Mouse (Mus musculus): Measurements from ENCODE around the gene Carmil2. TPM values are rescaled to one million over a fixed set of nuclear protein-coding genes. Genes with fewer than 3 reads are reported as not detected.
A peak's percentile ranks its signal among the peaks of the same experiment; 100 is the strongest.

Gene Carmil2
- total RNA-seq, 1 experiment from 2014 or later, result 2.4 TPM

DNA sequence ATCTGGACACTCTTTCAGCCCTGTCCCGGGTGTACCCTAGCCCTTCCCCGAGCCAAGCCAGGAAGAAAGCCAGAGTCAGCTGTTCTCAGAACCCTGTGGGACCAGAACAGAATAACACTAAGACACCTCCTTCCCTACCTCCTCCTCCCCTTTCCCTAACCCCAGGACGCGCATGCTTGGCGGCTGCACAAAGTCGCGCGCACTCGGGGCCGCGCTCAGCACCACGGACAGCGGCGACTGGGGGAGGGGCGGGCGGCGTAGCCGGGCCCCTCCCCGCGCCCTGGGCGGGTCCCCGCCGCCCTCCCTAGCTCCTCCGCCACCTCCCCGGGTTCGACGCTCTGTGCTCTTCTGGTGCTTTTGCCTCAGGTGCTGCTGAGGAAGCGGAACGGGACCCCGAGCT lies 7.6 kb downstream of the Carmil2 start:
- no peak for ATAC-seq (replicated peaks; ENCODE audit: insufficient number of reproducible peaks, low FRiP score, low TSS enrichment, poor library complexity, severe bottlenecking)

DNA sequence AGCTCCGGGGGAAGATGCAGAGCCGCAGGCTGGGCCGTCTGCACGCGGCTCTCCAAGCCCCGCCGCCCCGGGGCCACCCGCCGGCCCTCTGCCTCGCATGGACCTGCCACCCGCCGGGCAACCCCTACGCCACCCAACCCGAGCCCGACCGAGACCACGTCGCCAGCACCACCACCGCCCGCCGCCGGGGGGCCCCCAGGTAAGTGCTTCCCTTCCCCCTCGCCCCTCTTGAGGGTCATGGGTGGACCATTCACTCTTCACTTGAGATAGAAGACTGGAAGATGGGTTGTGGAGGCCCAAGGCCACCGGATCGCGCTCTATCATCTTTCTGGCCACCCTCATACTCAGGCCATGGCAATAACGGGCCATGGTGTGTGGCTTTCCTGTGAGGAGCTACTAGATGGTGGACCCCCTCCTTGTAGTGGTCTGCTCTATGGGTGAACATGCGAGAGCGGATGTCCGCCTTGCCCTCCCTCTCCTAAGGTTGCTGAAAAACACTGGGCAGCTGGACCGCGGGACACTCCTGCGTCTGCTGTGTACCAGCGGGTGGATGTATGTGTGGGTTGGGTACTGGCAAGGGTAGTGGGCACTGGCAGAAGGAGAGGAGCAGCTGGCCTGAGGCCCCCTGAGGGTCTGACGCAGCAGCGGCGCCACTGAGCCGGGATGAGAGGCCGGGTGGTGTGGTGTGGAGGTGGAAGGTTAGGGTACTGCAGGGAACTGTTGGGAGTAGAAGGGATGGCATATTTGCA lies 8.2 kb downstream of the Carmil2 start:
- no peak for ATAC-seq (replicated peaks; ENCODE audit: insufficient number of reproducible peaks, low FRiP score, low TSS enrichment, poor library complexity, severe bottlenecking)

DNA sequence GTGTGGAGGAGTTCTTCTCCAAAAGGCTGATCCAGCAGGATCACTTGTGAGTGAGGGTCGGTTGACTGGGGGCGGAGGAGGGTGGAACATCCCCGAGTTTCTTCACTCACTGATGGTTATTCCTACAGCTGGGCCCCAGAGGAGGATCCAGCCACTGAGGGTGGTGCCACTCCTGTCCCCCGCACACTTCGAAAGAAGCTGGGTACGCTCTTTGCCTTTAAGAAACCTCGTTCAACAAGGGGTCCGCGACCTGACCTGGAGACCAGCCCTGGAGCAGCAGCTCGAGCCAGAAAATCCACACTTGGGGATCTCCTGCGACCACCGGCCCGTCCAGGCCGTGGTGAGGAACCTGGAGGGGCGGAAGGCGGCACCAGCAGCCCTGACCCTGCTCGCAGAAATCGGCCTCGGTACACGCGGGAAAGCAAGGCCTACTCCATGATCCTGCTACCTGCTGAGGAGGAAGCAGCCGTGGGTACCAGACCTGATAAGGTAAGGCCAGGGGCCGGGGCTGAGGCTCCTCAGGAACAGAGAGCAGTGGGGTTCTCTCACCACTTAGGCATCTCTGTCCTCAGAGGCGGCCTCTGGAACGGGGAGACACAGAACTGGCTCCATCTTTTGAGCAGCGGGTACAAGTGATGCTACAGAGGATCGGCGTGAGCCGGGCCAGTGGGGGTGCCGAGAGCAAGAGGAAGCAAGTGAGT lies 9.2 kb downstream of the Carmil2 start:
- ATAC-seq (replicated peaks; ENCODE audit: insufficient number of reproducible peaks, low FRiP score, low TSS enrichment, poor library complexity, severe bottlenecking), result no peak

DNA sequence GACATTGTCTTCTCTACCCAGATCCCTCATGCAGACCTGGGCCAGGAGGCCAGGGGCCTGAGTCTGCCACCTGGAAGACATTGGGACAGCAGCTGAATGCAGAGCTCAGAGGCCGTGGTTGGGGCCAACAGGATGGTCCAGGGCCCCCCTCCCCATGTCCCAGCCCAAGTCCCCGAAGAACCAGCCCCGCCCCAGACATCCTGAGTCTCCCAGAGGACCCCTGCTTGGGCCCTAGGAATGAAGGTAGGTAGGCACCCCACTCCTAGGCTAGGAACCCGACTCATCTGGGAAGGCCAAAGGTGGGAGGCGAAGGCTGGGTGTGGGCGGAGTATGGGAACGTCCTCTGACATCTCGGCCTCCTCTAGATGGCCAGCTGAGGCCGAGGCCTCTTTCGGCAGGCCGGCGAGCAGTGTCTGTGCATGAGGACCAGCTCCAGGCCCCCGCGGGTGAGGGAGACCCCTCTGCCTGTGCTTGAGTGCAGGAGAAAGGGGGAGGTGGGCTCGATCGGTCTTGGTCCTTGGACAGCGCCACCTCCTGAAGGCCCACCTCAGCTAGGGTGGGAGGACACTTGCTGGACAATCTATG lies 11.2 kb downstream of the Carmil2 start:
- no peak for ATAC-seq (replicated peaks; ENCODE audit: insufficient number of reproducible peaks, low FRiP score, low TSS enrichment, poor library complexity, severe bottlenecking)

DNA sequence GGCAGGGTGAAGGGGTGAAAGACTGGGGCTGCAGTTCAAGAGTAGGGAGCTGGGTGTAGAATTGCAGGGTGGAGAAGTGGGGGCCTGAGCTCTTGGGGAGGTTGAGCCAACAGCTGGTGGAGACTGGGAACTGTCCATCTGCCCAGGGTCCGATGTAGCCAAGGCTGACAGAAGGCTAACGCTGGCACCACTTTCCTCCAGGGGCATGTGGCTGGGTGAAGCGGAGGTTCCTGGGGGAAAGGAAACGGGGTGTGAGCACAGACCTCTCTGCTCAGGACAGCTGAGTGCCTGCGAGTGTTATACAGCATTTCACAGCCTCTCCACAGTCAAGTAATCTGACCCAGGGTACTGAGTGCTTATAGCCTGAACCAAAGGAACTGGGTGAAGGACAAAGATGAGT lies 12.7 kb downstream of the Carmil2 start:
- no peak for ATAC-seq (replicated peaks; ENCODE audit: insufficient number of reproducible peaks, low FRiP score, low TSS enrichment, poor library complexity, severe bottlenecking)

DNA sequence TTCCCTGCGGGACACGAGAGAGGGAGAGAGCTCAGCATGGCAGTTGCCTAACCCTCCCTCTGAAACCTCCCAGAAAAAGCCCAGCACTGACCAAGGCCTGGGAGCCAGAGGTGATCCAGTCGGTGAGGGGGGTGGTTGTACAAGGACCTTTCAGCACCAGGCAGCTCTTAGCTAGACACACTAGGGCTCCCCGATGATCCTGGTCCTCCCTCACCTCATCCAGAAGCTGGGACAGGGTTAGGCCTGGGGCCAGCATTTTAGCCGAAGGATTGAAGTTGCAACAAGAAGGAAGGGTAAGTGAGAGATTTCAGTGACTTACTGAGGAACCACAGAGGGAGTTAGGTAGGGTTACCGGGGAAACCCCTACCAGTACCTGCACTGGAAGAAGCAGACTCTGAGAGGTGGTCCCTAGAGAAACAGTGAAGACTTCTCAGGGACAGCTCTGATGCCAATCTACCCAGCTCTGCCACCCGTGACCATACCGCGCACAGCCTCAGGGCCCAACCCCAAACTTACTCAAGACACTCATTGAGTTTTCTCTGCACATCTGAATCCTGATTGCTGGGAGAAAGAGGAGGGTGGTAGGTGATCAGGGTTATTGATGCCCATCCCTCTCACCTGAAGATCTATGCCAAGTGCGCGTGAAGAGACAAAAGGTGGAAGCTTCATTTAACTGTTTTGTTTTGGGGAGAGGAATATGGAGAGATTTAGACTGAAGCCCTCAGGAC lies 13.6 kb downstream of the Carmil2 start:
- ATAC-seq (replicated peaks; ENCODE audit: insufficient number of reproducible peaks, low FRiP score, low TSS enrichment, poor library complexity, severe bottlenecking), result no peak

DNA sequence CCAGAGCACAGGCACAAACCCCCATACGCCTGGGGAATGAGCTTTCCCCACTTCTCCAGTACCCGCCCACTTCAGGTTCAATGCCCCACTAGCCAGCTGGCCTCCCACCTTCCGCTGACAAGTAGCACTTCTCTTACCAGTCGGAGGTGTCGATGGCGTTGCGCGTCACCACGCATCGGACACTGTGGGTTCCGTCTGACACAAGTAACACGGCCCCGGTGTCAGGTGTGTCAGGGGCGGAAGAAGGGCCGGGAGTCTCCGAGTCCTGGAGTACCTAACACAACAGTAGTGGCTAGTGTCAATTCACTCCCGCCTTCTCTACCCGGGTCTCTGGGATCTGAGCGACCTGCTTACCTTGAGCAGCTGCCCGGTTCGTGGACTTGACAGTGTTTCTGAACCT lies 14.5 kb downstream of the Carmil2 start:
- peak; percentile 45 for ATAC-seq (replicated peaks; ENCODE audit: insufficient number of reproducible peaks, low FRiP score, low TSS enrichment, poor library complexity, severe bottlenecking)

DNA sequence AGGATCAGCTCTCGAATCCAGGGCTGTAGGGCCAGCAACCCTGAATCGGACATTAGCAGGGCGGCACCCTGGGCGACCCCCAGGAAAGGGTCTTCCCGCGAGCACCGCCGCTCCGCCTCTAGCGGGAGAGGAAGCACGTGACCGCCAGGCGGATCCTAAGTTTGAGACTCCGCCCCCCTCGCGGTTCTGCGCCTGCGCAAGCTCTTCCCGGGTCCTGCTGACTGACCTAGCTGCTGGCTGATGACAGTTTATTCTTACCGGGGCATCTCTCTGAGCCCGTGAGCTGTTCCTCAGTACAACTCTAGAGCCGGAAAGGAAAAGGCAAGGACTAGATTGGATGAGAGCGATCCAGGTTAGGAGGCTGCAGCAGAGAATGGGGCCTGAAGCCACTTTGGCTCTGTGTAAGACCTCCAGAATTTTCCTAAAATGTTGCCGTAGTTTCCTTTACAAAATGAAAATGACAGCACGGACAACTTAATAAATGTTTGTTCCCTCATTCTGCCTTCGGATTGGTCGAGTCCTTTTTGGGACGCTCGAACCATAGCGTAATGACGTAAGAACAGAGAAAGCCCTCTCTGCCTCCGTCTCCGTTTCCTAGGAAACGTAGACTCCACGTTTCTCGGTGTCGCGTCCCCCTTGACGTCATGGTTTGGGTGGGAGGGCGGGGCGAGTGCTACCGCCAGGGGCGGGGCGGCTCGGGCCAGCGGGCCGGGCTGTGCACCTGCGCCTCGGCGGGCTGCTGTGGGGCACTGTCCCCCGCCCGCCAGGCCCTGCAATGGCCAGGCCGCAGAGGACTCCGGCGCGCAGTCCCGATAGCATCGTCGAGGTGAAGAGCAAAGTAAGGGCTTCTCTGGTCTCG lies 15.1 kb downstream of the Carmil2 start, which contains the start of the genes Acd and Pard6a:
Acd (minus strand) TSS at position 137 of the 859 bp plus-strand sequence.
Pard6a (plus strand) TSS at position 183 of the 859 bp plus-strand sequence.
- peak; percentile 75 for ATAC-seq (replicated peaks; ENCODE audit: insufficient number of reproducible peaks, low FRiP score, low TSS enrichment, poor library complexity, severe bottlenecking)

DNA sequence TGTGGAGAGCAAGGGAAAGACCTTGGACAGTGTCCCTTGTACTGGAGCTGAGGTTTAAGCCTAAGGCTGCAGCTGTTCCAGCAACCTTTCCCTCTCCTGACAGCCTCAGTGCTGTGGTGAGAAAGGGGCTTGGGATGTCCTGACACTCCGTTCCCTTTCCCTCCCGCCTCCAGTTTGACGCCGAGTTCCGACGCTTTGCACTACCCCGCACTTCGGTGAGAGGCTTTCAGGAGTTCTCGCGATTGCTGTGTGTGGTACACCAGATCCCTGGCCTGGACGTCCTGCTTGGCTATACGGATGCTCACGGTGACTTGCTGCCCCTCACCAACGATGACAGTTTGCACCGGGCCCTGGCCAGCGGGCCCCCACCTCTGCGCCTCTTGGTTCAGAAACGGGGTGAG lies 15.9 kb downstream of the Carmil2 start:
- ATAC-seq (replicated peaks; ENCODE audit: insufficient number of reproducible peaks, low FRiP score, low TSS enrichment, poor library complexity, severe bottlenecking), result no peak

DNA sequence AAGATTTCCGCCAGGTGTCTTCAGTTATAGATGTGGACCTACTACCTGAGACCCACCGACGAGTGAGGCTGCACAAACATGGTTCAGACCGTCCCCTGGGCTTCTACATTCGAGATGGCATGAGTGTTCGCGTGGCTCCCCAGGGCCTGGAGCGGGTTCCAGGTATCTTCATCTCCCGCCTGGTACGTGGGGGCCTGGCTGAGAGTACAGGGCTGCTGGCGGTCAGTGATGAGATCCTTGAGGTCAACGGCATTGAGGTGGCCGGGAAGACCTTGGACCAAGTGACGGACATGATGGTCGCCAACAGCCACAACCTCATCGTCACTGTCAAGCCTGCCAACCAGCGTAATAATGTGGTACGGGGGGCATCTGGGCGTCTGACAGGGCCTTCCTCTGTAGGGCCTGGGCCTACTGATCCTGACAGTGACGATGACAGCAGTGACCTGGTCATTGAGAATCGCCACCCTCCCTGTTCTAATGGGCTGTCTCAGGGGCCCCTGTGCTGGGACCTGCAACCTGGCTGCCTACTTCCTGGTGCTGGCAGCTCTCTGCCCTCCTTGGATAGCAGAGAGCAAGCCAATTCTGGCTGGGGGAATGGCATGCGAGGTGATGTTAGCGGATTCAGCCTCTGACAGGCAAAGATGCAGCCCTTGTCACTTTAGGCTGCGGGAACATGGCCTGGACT lies 16.8 kb downstream of the Carmil2 start:
- no peak for ATAC-seq (replicated peaks; ENCODE audit: insufficient number of reproducible peaks, low FRiP score, low TSS enrichment, poor library complexity, severe bottlenecking)

DNA sequence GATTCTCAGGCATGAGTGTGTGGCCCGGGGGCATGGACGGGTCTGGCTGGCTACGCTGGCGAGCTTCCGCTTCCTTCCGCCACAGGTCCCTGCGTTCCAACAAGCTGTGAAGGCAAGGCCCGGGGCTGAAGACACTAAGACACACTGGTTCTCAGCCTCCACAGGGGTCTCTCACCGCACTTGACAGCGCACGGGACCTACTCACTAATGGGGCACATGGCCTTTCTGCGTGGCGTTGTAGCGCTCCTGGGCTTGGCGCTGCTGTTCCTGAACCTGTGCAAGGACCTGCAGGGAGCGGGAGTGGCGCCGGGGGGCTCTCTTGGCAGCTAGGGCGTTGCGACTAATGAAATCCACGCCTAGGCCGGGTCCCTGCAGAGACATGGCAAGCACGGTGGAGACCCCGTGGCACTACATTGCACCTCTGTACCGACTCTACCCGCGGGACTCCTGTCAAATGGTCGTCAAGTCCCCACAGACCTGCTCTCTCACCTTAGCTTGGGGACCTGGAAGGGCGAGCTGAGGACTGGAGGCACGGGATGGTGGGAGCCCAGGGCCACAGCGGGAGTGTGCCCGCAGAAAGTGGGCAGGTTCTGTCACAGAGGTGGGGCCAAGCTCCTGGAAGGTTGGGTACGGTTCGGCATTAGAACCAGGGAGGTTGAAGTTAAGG lies 18.2 kb downstream of the Carmil2 start:
- ATAC-seq (replicated peaks; ENCODE audit: insufficient number of reproducible peaks, low FRiP score, low TSS enrichment, poor library complexity, severe bottlenecking), result no peak

DNA sequence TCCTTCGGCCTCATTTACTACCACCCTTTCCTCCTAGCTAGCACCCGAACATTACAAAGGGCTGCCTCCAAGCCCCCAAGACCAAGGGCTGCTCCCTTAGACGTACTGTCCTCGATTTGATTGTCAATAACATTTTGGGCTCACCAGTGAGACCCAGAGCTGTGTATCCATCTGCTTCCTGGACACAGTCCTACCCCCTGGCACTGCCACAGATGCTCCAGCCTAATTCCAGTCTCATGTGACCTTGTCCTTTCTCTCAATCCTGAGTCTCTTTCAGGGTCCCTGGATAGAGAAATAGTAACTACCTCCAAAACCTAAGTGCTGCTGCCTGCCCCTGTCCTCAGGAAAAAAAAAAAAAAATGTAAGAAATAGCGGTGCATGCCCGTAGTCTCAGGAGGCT lies 18.9 kb downstream of the Carmil2 start:
- no peak for ATAC-seq (replicated peaks; ENCODE audit: insufficient number of reproducible peaks, low FRiP score, low TSS enrichment, poor library complexity, severe bottlenecking)

DNA sequence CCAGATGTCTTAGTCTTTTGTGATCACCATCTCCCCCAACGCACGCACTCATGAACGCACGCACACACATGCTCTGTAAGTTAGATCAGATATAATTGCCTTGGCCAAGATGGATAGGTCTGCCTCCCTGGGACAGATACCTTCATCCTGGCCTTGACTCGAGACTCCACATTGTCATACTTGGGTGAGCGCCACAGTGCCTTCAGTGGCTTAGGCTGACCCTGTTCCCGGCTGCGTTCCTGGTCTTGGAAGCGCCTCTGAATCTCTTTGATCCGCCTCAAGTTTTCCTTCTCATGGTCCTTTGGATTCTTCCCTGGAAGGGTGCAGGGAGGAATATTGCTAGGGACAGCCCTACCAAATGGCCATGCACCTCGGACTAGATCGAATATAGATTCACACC lies 20.4 kb downstream of the Carmil2 start:
- no peak for ATAC-seq (replicated peaks; ENCODE audit: insufficient number of reproducible peaks, low FRiP score, low TSS enrichment, poor library complexity, severe bottlenecking)

DNA sequence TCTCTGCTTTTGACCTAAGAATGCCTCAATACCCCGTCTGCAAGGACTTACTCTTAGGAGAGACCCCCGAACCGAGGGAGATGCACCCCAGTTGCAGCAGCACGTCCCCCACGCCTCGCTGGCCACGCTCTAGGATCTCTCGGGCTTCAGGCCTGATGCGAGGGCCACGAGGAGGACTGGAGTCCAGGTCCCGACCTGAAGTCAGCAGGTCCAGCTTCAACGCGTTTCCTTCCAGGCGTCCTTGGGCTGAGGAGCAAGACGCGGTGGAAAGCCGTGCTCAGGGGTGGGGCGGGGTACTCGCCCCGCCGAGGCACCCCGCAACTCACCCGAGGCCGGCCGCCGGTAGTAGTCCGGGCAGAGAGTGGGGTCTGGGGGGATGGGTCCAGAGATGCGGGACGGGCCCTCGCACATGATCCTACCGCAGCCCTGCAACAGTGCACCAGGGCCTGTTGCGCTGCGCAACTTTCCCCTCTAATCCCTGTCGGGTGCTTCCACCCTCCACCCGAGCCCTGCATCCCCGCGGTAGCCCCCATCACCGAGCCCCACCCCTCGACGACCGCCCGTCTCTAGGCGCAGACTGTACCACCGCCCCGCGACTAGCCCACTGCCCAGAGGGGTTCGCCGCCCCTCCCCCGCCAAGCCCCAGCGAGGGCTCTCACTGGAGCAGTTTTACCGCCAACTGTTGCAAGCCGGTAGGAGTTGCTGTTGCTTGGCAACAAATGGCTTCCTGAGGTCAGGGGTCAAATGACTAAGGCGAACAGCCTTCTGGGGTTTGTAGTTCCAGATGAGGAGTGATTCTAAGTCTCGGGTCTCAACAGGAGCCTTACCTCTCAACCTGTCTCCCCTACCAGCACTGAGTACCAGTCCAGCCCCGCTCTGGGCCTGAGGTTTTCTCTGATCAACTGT lies 21.7 kb downstream of the Carmil2 start, which contains the start of the genes 4933405L10Rik and Enkd1:
4933405L10Rik (plus strand) TSS at position 158 of the 906 bp plus-strand sequence.
Enkd1 (minus strand) TSS at position 713 of the 906 bp plus-strand sequence.
- peak; percentile 77 for ATAC-seq (replicated peaks; ENCODE audit: insufficient number of reproducible peaks, low FRiP score, low TSS enrichment, poor library complexity, severe bottlenecking)

DNA sequence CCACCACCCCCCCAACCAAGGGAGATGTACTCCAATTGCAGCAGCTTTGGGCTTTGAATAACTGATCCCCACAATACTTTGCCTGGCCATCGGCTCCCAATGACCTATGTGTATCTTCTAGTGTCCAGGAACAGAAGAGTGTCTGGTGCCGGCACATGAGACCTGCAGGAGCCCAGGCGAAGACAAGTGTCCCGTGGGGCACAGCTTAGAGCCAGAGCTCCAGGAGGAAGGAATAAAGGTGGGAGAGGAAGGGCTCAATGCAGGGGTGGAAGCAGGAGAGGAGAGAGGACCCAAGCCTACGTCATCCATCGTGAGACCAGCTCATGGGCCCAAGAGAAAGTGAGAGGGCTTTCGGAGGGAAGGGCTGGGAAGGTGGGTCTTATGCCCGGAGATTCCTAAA lies 22.6 kb downstream of the Carmil2 start:
- ATAC-seq (replicated peaks; ENCODE audit: insufficient number of reproducible peaks, low FRiP score, low TSS enrichment, poor library complexity, severe bottlenecking), result no peak

DNA sequence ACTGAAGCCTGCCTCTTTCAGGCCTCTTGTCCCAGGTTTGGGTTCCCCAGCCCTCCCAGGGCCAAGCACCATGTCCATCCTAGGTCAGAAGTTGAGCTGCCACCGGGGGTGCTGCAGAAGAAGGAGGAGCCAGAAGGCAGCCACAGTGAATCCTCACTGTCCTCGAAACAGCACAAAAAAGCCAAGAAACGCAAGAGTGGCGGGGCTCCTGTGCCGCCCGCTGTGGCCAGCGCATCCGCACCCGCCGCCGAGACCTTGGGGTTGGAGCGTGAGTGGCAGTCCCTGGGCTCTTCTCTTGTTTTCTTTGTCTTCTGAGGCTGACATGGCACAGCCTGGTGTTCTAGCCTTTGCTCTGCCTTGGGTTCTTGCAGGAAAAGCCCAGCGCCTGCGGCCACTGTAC lies 23.2 kb downstream of the Carmil2 start:
- ATAC-seq (replicated peaks; ENCODE audit: insufficient number of reproducible peaks, low FRiP score, low TSS enrichment, poor library complexity, severe bottlenecking), result no peak
